Mouse (Mus musculus) 416B (cell line): ENCODE measurements at regions not wholly inside any gene's neighbourhood (a gene's known extent, or its start where the extent isn't known, plus 50 kb on each side); places are given as distances from the start of the nearest gene placed in this dataset.

Experiments
- DNase-seq: peaks from one replicate; pipeline ENCODE4 v3.0.0; 2011; ENCODE audit warnings: low read depth

DNA sequence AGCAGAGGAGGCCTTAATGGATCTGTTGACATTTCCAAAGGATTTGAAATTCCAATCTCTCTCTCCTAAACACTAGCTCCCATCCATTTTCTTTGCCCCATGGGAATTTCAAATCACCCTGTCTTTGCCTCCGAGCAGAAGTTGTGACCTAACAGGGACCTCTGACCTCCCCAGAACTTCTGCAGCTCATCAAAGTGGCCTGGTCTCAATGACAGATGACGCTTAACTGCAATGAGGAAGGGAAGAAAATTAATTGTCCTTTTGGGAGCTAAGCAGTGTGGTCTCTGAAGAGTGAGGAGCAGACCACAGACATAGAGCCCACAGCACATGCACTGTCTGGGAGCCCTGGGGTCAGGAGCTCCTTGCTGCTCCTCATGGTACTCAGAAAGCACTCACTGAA lies 155.3 kb downstream of the Tox3 start:
- no peak for DNase-seq

DNA sequence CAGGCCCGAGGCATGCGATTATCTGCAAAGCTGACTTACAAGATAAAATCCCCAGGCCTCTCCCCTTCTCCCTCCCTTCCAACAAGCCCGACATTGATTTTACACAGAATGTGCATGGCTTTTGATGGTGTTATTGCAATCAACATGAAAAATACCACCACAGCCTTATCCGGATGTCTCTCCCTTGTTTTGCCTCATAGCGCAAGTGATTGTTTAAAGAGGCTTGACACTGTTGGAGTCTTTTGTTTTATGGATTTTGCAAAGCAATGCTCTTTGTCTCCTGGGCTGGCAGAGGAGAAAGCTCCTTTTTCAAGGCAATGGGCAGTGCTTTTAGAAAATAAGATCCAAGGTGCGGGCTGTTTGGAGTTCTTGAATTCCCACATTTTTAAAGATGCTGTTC lies 165.3 kb downstream of the Tox3 start:
- DNase-seq, result no peak

DNA sequence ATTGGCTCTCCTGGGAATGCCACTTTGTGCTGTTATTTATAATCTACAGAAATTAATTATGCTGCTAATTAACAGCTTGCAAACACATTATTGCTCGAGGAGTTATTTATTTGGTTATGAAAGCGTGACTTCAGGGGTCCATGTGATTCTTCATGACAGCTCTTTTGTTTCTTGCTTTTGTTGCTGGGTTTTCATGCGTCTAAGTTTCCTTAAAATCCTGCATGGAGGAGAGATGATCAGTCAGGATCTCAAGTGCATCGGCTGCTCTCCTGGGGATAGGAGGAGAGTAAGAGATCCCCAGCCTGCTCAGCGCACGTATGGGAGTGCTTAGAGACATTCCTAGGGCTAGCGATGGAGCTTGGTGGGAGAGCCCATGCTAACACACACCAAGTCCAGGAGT lies 171.4 kb downstream of the Tox3 start:
- no peak for DNase-seq

DNA sequence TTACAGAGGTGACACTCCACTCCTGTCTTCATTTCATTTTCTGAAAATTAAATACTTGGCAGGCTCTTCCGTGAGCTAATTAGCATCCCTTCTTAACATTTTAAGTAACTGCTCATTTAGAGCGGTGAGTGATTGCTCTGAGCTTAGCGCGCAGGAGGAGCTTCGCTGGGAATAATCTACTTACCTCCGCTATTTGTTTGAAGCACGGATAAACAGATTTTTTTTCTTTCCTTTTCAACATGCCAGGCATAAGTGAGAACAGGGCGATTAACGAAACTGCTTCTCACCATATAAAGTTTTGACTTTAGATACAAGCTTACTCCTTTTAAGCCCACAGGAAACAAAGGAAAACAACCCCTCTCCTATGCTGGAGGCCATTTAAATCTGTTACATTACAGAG lies 171.8 kb downstream of the Tox3 start:
- DNase-seq, result no peak

DNA sequence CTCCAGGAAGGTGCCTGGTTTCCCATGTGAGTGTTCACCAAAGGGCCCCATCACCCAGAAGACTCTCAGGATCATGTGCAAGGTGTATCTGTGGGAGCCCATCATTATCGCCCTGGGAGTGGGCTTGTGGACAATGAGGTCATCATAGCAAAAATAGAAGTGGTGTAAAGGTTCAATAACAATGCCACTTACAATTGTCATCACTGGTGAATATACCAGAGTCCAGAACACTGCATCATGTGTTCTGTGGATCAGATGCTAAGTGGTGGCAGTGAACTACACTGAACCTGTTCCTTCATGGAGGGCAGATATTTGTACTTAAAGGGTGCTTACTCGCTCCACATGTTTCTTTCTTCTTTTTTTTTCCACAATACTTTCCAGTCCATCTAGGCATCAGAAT lies 181.5 kb downstream of the Tox3 start:
- no peak for DNase-seq

DNA sequence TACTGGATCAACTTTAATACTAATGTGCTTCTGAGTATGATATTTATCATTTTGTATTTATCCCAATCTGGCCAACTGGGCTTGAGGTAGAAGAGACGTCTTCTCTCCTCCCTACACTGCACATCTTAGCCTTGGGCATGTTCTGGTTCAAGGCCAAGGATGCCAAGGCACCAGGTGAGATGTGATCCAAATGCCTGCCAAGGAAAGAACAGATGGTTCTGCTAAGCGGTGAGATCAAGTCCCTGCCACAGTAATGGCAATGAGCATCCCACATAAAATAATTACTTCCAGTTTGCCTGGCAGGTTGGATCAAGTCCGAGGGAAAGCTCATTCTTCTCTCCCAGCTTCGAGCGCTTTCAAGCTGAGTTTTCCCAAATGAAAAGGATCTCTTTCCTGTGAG lies 196.7 kb downstream of the Tox3 start:
- DNase-seq, result no peak

DNA sequence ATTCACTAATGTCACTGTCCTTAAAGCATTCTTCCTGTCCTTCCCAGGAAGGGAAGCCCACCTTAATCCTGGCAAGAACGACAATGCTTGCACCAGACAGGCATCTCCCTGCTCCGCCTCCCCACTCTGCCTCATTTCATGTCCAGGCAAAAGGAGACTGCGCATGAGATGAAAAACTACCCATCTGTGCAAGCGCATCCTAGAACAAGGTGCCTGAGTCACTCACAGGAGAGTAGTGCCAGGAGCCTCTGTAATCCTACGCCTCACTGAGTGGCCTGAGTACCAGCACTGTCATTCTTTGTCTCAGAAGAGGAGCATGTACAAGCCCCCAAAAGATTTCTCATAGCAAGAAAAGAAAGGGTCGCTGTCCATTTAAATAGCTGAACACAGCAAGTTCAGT lies 198.2 kb downstream of the Tox3 start:
- DNase-seq, result no peak

DNA sequence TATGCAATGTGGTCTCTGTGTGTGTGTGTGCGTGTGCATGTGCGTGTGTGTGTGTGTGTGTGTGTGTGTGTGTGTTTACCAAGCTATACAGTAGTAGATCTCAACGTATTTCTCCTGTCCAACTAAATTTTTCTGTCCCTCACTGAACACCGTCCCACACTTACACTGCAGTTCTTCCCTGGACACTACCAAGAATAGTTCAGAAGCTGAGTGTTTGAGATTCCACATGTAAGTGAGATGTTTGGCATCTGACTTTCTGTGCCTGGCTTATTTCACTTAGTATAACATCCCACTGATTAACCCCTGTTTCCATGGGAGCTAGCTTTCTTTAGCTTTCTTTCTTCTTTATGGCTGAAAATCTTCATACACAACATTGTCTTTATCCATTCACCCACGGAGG lies 213.5 kb downstream of the Tox3 start:
- no peak for DNase-seq

DNA sequence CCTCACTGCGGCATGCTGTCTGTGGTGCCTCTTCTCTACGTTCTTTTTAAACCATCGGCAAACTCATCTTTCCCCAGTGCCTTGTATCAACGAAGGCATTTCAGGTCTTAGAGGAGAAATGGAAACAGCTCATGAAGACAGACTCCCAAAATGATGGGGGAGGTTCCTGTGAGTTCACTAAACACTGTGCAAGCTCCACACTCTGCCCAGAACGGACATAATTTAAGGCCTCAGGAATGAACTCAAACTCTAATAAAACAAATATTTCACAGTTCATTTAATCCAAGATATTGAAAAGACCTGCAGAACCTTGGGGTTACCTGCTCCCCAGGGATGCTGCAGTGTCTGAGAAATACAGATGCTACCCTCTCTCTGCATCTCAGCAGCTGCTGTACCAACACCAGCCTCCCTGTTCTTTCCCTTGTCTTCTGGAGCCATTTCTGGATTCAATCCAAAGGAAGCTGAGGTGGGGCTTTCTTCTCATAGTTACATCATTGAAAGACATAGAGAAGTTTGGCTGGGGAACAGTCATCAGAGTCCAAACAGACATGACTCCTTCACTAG lies 217.4 kb downstream of the Tox3 start:
- DNase-seq, result no peak

DNA sequence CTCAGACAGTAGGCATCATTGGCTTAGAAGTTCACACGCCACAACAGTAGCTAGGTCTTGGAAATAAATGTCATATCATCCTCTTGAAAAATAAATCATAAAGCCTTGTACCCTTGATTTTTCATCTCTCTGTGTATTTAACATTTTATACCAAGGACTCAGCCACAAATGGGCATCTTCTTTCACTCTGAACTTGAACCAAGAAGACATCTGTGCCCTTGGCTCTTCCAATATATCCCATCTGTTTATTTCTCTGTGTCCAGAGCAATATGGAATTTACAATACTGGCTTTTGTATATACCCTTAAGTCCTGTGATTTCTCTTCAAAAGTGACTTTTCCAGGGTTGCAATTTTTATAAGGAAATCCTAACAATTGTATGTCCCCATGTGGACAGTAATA lies 222.7 kb downstream of the Tox3 start:
- no peak for DNase-seq

DNA sequence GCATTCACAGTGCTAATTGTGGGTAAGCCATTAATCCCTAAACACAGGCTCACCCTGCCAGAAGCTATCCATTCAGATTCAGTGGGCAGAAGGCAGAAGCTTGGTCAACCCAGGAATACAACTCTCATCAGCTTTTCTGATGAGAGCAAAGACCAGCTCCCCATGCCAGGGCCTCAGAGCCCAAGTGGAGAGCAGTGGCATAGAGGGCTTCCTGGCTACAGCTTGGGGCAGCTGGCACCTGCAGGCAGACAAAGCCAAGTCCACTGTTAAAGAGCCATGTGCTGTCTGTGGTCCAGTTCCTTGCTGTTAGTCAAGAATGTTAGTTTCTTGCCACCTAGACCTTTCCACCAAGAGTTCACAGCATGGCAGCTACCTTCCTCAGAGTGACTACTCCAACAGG lies 225.0 kb downstream of the Tox3 start:
- DNase-seq, result no peak

DNA sequence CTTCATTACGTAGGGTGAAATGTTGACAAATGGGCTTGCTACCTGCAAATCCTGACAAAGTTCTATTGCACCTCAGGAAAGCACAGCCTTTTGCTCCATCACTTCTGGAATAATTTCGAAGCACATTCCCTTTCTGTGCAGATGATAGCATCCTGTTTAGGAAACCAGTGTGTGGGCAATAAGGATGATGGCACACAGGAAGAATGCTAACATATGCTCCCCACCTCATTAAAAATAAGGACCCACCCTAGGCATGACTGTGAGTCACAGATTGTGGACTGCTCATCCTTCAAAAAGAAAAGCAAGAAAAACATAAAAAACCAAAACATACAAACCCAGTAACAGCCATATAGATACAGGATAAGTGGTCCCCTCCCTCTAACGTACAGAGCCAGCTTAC lies 226.2 kb downstream of the Tox3 start:
- no peak for DNase-seq

DNA sequence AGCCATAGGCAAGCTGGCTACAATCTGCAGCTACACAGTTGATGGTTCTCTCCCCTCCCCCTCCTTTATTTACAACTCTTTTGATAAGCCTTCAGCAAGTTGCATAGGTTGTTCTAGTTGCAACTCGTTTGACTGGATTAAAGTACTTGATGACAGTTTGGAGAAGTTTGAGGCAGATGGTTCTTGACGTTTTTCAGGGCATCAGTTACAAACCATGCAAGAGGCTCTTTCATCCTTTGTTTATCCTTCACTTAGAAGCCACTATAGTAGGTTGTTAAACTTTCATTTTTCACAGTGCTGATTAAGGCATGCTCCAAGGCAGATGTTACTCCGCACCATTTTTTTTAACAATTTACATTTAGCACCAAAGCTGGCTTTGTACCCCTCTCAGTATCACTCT lies 227.1 kb downstream of the Tox3 start:
- DNase-seq, result no peak

DNA sequence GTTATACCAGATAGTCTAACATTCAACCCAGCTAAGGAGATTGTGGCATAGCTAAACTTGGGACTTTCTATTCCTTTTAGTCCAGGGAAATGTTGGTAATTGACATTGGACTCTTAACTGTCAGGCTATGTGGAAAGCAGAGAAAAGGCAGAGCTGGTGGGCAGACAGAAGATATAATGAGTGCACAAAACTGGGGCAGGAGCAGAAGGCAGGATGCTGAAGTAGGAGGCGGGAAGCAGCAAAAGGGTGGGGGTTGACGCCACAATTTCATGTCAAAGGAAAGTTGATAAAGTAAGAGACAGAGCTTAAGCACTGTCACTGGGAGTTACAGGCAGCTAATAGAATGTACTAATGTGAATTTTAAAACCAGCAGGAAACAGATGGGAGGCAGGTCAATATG lies 232.7 kb downstream of the Tox3 start:
- DNase-seq, result no peak

DNA sequence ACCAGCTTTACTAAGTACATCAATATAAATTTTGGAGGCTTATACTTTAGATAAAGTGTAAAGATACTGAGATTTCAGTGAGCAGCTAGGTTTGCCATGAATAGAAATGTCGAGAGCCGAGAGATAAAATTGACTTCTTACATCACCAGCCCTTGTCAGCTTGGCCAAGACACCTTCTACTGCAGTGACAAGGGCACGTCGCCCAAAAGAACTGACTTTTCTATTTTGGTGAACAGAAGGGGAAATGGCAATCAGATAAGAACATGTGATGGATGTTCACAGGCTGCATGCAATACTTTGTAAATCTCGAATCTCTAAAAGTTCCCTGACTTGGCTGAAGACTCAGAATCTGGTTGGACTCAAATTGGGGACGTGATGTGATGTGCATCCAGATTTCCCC lies 247.6 kb downstream of the Tox3 start:
- no peak for DNase-seq

DNA sequence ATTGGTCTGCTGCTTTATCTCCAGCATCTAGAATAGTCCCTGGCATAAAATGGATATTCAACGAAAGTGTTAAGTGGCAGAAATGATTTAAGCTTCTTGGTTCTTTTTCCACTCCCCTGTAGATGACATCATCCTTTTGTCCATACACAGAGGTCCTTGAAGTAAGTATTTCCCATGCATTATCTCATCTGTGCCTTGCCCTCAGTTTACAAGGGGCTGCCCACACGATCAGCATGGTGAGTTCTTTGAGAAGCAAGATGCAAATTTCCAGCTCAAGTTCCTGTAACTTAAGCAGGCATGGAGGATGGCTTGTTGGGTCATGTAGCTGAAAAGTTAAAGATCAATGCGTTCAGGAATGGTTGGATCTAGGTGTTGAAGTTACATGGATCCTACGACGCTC lies 265.5 kb downstream of the Tox3 start:
- no peak for DNase-seq

DNA sequence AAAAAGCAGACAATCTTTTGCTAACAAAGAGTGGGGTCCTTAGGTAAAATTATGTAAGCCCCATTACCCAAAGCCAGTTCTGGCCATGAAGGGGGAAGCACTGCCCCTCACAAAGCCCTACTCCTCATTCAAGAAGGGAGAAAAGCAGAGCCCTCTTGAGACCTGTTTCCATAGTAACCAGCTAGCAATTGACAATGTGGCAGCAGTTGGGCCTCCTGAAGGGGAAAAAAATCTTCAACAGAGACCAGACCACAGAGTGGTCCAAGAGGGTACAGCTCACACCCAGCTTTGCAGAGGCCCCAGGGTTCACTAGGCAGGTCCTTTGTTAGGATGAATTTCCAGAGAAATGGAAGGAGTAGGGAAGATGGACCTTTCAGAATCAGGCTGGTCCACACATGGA lies 271.8 kb downstream of the Tox3 start:
- no peak for DNase-seq

DNA sequence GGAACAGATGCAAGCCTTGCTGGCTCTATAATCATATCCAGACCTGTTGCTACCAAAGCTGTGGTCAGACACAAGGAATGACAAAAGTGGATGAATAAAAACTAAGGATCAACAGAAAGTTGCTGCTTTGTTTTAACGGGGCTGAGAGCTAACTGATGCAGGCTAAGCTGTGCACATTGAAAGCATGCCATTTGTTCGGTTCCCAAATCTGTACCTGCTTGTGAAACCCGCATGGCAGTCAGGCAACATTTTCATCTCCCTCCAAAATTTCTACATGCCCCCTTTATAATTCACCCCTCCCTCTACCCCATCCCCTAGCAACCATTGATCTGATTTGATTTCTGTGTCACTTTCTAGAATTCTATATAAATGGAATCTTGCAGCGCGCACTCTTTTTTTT lies 272.3 kb downstream of the Tox3 start:
- no peak for DNase-seq

DNA sequence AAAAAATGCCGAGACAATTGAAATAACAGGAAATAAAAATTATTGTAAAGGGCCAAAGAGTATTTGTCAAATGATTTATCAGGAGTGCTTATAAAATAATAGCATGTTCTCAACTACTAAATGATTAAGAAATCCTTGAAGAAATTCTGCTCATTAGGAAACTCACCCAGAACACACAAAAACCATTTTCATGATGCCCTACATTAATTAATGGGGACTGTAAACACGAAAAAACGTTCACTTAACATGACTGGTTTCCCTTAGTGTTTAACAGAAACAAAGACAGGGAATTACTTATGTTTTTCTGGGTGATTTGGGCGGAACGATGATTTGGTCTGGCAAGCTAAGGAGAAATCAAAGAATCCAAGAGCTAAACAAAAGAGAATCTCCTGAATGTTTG lies 278.1 kb downstream of the Tox3 start:
- DNase-seq, result no peak

DNA sequence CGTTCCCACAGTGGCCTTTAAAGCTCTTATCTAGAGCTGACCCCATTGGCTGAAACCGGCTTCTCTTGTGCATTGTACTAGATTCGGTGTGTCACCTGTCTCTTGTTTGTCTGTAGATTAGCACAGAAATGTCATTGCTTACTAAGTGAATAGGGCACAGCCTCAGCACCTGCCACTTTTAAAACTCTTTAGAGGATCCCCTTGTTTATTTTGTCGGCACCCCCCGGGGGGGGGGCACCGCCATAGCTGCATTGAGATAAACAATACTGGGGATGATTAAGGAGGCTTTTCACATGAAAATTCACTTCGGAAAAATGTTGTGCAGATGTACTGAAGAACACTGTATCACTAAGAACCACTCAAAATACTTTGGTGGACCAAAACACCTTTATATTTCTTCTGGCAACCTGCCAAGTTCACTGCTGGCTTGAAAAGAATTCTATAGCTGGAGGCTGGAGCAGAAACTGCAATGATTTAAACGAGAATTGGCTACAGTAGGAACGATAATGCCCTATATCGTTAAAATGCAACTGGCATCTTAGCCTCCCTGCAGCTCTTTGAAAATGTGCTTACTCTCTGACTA lies 278.6 kb downstream of the Tox3 start:
- no peak for DNase-seq

DNA sequence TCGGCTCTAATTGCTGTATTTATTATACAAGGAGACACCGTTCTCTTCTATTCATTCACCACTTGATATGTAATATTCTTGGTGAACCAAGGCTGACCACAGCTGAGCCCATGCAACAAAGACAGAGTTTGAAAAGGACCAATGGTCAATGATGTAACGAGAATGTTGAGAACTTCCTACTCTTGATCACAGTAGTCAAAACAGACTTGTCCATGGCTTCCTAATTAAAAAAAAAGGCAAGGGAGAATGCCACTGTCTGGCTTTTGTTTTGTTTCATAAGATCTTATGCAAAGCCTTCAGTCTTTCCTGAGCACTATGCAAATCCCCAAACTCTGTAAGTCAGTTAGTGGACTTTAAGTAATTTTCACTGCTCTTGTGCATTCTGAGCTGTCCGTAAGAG lies 279.7 kb downstream of the Tox3 start:
- DNase-seq, result no peak

DNA sequence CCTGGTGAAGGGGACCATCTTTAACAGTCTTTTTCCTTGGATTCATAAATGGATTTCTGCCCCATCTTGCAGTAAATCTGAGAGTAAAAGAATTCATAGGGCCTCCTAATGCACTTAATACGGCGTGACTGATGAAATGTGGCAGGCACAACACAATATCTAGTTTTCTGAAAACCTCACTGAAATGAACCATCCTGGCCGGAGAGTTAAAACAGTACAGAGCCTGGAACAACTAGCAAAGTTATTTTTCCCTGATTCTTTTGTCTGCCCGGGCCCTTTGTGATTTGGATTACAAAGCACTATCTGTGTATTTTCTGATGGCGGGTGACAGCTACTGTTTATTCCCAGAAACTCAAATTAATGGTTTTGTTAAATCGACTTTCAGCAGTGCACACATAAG lies 283.8 kb downstream of the Tox3 start:
- DNase-seq, result no peak

DNA sequence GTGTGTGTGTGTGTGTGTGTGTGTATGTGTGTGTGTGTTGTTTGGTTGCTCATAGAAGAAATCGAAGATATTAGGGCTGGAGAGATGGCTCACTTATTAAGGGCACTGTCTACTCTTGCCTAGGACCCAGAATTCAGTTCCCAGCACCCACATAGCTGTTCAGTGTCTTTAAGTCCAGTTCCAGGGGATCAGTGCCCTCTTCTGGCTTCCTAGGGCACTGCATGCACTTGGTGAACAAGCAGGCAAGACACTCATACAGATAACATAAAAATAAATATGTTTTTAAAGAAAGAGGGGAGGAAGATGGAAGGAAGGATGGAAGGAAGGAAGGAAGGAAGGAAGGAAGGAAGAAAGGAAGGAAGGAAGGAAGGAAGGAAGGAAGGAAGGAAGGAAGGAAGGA lies 284.9 kb downstream of the Tox3 start:
- DNase-seq, result no peak

DNA sequence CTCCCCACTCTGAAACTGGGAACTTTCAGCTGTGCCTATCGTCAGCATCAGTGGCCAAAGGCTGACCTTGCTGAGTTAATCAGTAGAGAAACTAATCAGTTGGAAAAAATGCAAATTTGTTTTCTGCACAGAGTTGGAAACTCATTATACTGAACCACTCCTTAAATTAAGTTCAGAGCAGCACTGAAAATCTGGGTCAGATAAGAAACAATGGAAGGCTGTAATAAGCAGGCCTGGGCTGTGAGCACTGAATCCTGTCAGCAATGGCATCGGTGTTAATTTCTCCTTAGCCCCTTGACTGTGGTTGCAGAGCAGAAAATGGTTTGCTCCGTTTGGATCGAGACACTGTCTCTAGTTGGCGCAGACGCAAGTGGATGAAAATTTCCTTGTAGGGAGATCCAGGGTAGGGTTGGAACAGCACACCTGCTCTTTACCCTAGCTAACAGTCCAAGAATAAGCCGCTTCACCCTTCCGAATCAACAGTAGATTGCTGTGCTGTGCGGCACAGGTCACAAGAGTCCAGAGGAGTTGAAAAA lies 289.4 kb downstream of the Tox3 start:
- DNase-seq, result no peak

DNA sequence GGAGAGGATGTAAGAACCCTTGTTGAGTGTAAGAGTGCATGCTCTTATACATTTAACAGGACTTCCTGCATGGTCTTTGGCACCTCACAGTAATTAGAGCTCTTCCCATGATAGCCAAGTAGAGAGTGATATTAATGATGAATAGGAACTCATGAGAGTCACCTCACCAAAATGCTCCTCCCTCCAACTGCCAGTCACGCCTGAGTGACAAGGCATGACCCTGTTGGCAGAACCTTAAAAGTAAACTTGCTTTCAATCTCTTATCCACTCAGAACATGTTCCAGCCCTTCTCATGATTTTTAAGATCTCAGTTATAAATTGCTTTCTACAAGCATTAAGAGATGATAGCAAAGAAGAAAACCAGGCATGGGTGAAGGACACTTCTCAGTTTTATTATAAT lies 291.8 kb downstream of the Tox3 start:
- no peak for DNase-seq
